Mouse (Mus musculus) kidney, adult 9 months (tissue): ENCODE measurements around the gene Ntng1.
A peak's percentile ranks its signal among the peaks of the same experiment; 100 is the strongest.

Experiments used
- DNase-seq: peaks from one replicate; pipeline ENCODE4 v3.0.0; 2022

Gene Ntng1

DNA sequence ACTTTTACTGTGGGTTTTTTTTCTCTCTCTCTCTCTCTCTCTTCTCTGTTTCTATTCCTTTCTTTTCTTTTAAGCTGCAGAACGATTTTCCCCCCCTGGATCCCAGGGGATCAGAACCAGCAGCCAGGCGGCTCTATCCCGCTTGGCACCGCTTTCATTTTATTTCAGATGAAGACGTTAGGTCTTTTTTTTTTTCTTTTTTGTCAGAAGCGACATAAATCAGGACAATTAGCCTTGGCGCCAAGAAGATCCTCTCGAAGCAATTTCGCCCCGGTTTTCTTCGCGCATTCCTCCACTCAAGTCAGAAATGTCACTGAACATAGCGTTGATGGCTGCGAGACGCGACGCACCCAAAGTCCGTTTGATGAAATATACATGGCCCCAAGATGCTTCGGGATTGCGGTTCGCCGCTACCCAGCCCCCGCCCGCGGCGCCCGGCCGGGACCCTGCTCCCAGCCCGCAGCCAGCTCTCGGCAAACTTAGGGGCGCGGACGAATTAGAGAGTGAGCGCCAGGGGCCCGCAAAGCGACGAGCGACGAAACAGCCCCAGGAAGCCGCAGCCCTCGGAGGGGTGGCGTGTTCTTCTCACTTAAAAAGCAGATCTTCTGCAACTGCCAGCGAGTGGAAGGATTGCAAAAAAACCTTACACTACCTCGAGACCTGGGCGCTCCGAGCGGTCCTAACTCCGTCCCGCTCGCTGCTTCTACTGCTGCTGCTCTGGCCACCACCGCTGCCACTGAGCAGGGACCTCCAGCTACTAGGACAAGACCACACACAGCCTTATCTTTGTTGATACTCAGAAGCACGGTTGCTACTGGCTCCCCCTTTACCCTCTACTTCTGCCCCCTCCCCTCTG, at the start of gene Ntng1:
Gene Ntng1, minus strand, starts transcription at position 806 of the 856 bp plus-strand sequence.
- peak; percentile 11 for DNase-seq

GRCm38 (mm10) chr3:110187401-110187948, 43.7 kb upstream of the Ntng1 start:
- DNase-seq = peak; percentile 32

DNA sequence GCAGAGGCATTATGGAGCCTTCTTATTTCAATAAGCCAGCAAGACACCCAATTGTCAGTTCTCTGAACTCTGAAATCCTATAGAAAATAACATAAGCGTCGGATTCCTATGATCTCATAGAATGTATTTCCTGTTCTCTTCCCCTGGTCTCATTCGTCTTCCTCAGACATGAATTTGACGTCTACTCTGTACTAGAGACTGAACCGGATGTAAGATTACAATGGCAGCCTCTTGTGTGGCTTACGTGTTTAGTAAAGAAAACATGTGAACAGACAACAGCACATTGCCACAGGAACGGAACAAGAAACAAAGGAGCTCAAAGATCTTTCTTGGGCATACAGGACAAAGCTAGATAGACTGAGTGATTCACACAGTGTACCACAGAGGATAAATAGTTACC, 5.3 kb upstream of the Ntng1 start:
- DNase-seq = no peak

GRCm38 (mm10) chr3:110144301-110145055, 667 bp upstream of the Ntng1 start:
- DNase-seq = no peak

- peak; percentile 3 for DNase-seq
These were observed 1.3 kb downstream of the Ntng1 start for GRCm38 (mm10) chr3:110142314-110143205.

DNA sequence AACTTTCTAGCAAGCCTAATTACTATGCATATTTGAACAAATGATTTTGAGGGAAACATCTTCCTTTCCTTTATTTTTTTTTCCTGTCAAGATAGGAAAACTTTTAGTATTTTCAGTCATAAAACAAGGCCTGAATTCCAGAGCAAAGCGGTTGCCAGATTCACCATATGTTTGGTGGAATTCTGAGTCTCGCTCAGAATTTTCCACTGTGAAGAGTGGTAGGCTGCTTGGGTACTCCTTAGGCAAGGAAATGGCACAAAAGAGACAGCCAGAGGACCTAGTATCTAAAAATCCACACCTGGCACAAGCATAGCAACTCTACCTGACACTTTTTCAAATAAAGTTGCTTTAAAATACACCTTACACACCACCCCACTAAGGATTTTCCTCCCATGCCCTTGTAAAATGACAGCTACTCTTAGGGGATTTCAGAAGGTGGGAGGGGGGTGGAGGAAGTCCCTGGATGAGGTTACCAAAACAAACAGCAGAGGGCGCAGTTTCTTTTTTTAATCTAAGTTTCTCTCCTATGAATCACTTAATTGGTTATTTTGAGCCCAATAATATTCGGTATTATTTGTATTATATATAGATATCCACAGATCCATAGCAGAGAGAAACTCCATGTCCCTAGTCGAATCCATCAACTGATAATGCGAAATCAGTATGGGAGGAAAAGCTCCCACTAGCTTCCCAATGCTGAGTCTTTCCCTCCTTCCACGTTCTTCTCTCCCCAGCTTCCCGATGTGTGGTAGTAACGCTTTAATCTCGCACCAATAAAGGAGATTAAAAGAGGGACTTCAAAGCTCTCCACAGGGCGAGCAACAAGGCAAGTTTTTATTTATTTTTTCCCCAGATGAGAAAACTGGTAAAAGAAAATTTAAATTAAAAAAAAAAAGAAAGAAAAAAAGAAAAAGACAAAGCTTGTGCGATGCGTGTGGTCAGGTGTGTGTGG, 2.2 kb downstream of the Ntng1 start:
- peak; percentile 59 for DNase-seq

DNA sequence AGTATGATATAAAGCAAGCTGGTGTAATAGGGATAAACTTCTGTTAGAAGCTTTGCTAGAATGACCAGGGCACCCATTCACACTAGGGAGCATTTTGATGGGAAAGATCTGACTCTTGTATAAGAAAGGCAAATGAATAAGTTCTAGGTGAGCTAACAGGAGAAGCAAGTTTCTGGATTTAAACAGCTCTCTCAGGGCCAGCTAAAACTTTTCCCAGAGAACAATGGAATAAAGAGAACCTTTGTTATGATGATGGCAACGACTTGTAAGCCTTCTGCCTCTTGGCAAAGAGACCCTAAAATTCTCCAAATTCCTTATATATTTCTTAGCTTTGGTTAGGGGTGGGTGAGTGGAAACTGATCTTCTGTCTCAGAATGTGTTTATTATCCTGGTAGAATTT, 7.7 kb downstream of the Ntng1 start:
- no peak for DNase-seq

DNA sequence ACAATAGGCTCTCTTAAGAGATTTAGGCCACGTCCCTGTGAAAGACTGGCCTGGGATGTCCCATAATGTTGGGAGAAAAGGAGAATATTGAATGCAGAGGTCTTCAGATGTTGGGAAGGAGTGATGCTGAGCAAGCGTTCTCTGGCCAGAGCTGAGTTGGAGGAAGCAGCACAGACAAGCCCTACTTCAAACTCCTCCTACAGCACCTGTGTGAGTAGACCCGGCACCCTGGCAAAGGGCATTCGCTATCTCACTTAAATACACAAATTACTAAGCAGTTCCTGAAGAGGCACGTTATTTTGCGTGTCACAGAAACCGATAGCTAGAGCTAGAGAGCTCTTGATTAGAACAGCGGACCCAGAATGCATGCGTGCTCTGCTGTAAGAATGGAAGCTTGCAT, 10.7 kb downstream of the Ntng1 start:
- DNase-seq = no peak

GRCm38 (mm10) chr3:110132289-110132688, 11.5 kb downstream of the Ntng1 start:
- DNase-seq = no peak

DNA sequence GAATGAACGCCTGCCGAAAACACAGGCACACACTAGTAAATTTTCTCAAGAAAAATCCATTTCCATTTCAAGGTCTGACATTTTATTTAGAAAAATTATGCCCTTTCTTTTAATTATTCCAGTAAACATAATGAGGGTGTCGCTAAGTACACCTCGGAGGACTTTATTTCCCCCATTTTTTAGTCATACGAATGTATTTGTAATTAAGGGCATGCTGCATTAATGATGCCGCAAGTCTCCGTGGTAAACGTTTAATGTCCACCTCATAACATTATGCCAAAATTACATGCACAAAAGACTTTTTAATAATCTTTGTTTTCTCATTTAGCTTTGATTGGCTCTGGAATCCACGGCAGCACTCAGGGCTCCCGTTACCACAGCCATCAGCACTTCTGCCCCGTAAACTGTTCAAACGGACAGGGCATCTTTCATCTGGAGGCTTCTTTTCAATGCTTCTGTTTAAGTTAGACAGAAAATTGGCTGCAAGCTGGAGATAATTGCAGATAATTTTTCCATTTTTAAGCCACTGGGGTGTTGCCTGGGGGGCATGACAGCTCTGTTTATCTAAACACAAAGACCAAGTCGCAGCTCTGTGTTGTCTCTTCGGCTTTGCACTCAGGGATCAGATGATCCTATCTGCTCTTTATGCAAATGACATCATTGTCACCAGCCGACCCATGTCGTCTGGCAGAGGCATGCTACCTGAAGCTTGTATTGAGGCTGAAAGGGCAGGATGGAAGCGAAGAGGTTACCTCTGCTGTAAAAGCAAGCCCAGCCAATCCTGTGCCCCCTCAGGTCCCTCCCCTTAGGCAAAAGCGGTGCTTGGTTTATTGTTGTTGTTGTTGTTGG, 12.5 kb downstream of the Ntng1 start:
- no peak for DNase-seq

DNA sequence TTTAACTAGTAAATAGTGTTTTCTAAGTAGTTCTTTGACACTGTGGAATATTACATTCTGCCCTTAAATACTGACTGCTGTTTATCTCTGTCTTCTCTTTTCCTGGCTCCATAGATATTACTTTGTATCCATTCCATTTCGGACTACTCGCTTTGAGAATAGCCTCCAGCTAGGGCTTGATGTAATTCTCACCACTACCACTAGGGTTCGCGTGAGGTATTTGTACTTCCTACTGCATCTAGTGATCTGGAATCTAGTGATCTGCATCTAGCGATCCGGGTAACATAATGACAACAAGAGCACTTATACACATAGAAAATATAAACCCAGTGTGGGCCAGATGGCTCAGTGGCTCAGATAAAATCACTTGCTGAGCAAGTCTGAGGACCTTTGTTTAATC, 14.2 kb downstream of the Ntng1 start:
- peak; percentile 2 for DNase-seq

DNA sequence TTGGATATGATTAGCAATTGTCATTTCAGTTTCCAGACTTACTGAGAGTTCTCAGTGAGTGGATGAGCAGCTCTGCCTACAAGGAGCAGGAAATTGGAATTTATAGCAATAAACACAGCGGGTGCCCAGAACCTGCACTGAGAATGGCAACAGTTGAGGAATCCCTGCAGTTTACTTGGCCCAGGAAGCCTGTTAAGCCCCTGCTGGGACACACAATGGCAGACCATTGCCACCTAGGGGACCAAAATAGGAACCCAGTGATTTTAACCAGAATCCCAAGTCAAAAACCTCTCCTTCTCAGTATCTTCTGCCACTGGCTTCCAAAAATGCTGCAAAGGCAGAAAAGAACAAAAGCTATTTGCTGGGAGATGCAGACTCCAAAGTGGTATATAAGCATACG, 37.8 kb downstream of the Ntng1 start:
- DNase-seq = no peak

DNA sequence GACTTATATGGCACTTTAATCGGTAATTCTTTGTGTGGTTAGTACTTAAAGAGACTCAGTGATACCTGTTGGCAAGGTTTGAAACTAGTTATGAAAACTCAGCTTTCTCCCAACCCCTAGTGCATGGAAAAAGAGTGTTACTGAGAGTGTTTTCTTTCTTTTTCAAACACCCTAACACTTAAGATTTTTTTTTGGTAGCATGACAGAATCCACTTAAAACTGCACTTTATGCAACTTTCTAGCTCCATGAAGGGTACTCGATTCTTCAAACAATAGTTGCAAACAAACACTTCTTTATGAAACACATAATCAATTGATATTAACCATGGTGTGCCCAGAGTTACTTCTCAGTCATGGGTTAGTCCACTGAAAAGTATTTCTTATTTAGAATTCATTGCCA, 49.4 kb downstream of the Ntng1 start:
- DNase-seq = no peak

GRCm38 (mm10) chr3:110094003-110094402, 49.8 kb downstream of the Ntng1 start:
- no peak for DNase-seq

- no peak for DNase-seq
These were observed 51.3 kb downstream of the Ntng1 start for GRCm38 (mm10) chr3:110092521-110092920.

GRCm38 (mm10) chr3:110087189-110087588, 56.6 kb downstream of the Ntng1 start:
- DNase-seq = no peak

- DNase-seq = no peak
These were observed 58.5 kb downstream of the Ntng1 start for GRCm38 (mm10) chr3:110085336-110085735.

- no peak for DNase-seq
These were observed 79.0 kb downstream of the Ntng1 start for GRCm38 (mm10) chr3:110064709-110065256.

GRCm38 (mm10) chr3:110055915-110056314, 87.9 kb downstream of the Ntng1 start:
- no peak for DNase-seq

- DNase-seq = no peak
These were observed 88.4 kb downstream of the Ntng1 start for GRCm38 (mm10) chr3:110055433-110055832.
